Mouse (Mus musculus) erythroid progenitor cell, adult 5-6 weeks (primary cell): ENCODE measurements around the gene St6galnac4. TPM values are rescaled to one million over a fixed set of nuclear protein-coding genes. Genes with fewer than 3 reads are reported as not detected.

ENCODE experiments used
- ATAC-seq: replicated peaks from 2 replicates; pipeline ENCODE4 v1.8.0; 2016; ENCODE audit warnings: moderate number of reproducible peaks, mild to moderate bottlenecking, moderate TSS enrichment, inconsistent platforms; ENCODE audit not compliant: poor library complexity, low FRiP score, severe bottlenecking
- total RNA-seq, 2 experiments: library from RNA; stranded (forward) in 1 of 2; stranded (reverse) in 1 of 2; fragments of 150-400 nt in 1 of 2; fragments of 186-747, 209-891 nt in 1 of 2; gene quantifications; 2 replicates each; pipeline versions ENCODE4 v1.2.3 to v1.2.4; 2015 to 2017; ENCODE audit warnings: low replicate concordance in 2 of 2

Gene St6galnac4
- total RNA-seq, 2 experiments from 2014 or later, result 2.3 to 3.8 TPM

GRCm38 (mm10) chr2:32597699-32598098 is 10.8 kb downstream of the St6galnac4 start:
- ATAC-seq, result no peak

GRCm38 (mm10) chr2:32598506-32598905 is 11.6 kb downstream of the St6galnac4 start:
- no peak for ATAC-seq

GRCm38 (mm10) chr2:32599409-32599808 is 12.5 kb downstream of the St6galnac4 start, which contains the start of gene St6galnac6:
Gene St6galnac6 (plus strand): TSS chr2:32599709.
- no peak for ATAC-seq

- ATAC-seq, result peak; percentile 66
Observed at GRCm38 (mm10) chr2:32601417-32602065, 14.6 kb downstream of the St6galnac4 start.

- ATAC-seq, result peak; percentile 63
Observed at GRCm38 (mm10) chr2:32602600-32603054, 15.7 kb downstream of the St6galnac4 start.

- ATAC-seq, result no peak
Observed at GRCm38 (mm10) chr2:32604631-32605030, 17.7 kb downstream of the St6galnac4 start.

- ATAC-seq, result peak; percentile 75
Observed at GRCm38 (mm10) chr2:32606161-32607142, 19.6 kb downstream of the St6galnac4 start.

- peak; percentile 26; the same call in 1 of the 2 replicates for ATAC-seq
Observed at GRCm38 (mm10) chr2:32607262-32607947, 20.5 kb downstream of the St6galnac4 start.

- ATAC-seq, result peak; percentile 66
Observed at GRCm38 (mm10) chr2:32608141-32608777, 21.4 kb downstream of the St6galnac4 start.

GRCm38 (mm10) chr2:32608778-32609435 is 22.0 kb downstream of the St6galnac4 start:
- no peak for ATAC-seq

GRCm38 (mm10) chr2:32610610-32611229 is 23.8 kb downstream of the St6galnac4 start:
- no peak for ATAC-seq

- no peak for ATAC-seq
Observed at GRCm38 (mm10) chr2:32612274-32612673, 25.4 kb downstream of the St6galnac4 start.

- ATAC-seq, result no peak
Observed at GRCm38 (mm10) chr2:32617109-32617508, 30.2 kb downstream of the St6galnac4 start.

GRCm38 (mm10) chr2:32617601-32618000 is 30.7 kb downstream of the St6galnac4 start:
- no peak for ATAC-seq

GRCm38 (mm10) chr2:32618051-32618450 is 31.2 kb downstream of the St6galnac4 start:
- ATAC-seq, result no peak

- no peak for ATAC-seq
Observed at GRCm38 (mm10) chr2:32620682-32621516, 34.0 kb downstream of the St6galnac4 start.

- no peak for ATAC-seq
Observed at GRCm38 (mm10) chr2:32621517-32621859, 34.6 kb downstream of the St6galnac4 start, which contains the start of gene Ak1. Gene Ak1 (plus strand): TSS chr2:32621758.
